Mouse (Mus musculus) embryo, embryonic 9.5 days (tissue): Measurements from ENCODE around the gene Epb41.

ENCODE experiments used
- DNase-seq: peaks from one replicate; pipeline ENCODE4 v3.0.0-alpha.2; 2017; ENCODE audit errors: extremely low spot score

Gene Epb41

DNA sequence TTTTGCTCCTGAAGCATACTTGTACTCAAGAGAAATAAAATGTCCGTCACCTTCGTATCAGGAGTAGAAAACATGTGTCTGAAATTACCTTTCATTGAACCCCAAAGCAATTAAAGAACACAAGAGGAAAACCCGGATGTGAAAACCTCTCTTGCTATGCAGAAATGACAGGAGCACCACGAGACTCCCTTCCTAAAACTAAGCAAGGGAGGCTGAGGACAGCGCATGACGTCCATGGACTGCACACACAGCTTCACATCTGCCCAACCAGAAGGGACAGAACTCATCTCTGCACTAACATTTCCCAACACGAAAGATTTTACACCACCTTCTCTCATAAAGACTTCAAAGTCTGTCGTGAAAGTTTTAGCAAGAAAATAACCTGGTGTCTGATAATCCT, 64.7 kb downstream of the Epb41 start:
- no peak for DNase-seq

- DNase-seq: no peak
Measured at GRCm38 (mm10) chr4:132008191-132008590, 66.9 kb downstream of the Epb41 start.

- no peak for DNase-seq
Measured at GRCm38 (mm10) chr4:132007123-132007522, 68.0 kb downstream of the Epb41 start.

DNA sequence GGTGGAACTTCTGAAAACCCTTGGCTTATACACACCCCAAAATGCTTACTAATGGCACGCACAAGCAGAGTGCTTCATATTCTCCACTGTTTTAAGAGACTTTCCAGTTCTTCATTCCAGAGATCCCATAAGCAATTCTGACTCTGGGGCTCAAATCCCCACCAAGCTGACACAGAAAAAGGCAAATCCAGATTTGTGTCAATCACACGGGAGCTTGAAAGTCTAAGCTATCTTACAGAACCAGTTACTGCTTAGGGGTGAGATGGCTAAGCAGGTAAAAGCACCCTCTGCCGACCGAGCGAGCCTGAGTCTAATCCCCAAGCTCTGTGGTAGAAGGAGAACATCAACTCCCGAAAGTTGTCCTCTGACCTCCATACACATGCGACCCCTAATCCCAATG, 76.5 kb downstream of the Epb41 start:
- DNase-seq: no peak

- DNase-seq: no peak
Measured at GRCm38 (mm10) chr4:131997476-131997875, 77.6 kb downstream of the Epb41 start.

DNA sequence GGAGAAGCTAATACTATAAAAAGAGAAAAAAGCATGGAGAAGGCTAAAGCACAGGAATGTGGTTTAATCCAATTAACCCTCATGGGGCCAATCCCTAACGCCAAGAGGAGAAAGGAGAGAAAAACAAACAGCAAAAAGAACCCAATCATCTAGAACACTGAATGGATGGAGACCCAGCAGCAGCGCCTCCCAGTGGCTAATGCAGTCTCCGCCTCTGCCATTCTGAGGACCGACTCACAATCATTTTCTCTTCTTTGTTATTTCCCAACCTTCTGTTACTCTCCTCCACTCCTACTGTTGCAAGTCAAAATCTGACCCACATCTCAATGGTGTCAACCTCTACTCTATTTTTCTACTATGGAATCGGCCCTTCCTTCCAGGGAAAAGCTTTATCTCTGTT, 78.1 kb downstream of the Epb41 start:
- DNase-seq: no peak

- no peak for DNase-seq
Measured at GRCm38 (mm10) chr4:131993792-131994191, 81.3 kb downstream of the Epb41 start.

GRCm38 (mm10) chr4:131982881-131983538, 92.1 kb downstream of the Epb41 start:
- no peak for DNase-seq

DNA sequence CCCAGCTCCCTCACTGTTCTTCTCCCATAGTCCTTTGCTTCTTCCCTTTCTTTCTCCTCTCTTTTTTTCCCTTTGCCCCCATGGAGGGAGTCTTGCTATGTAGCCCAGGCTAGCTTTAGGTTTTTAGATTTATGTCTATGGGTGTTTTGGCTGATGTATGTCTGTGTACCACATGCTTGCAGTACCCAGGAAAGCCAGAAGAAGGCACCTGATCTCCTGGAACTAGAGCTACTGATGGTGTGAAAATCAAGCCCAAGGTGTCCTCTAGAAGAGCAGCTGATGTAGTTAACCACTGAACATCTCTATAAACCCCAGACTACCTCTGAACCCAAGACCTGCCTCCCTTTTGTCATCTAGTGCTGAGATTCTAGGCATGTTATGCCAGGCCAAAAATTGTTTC, 93.4 kb downstream of the Epb41 start:
- DNase-seq: no peak

- peak; percentile 73 for DNase-seq
Measured at GRCm38 (mm10) chr4:131977201-131977600, 97.9 kb downstream of the Epb41 start.

DNA sequence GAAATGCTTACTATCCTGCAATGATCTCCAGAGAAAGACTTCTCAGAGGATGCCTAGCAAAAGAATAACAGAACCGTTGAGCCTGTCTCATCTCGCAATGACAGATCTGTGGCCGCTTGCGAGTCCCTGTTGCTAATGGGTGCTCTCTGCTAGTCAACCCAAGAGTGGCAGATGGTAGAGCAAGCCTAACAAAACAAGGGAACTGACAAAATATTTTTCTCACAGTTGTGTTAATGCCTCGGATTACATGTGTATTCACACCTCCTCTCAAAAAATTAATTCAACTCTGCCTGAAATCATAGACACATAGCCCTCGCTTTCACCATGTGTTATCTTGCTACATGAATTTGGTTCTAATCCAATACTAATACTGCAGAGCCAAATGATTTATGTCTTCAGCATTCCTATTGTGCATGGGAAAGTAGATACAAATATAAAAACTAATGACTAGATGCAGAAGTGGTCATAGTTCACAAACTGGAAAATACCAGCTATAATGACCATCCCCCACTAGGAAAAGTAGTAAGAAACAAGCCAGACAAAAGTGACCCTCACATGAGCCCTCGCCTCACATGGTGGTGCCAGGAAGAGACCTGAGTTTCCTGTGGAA, 104.8 kb downstream of the Epb41 start:
- no peak for DNase-seq

DNA sequence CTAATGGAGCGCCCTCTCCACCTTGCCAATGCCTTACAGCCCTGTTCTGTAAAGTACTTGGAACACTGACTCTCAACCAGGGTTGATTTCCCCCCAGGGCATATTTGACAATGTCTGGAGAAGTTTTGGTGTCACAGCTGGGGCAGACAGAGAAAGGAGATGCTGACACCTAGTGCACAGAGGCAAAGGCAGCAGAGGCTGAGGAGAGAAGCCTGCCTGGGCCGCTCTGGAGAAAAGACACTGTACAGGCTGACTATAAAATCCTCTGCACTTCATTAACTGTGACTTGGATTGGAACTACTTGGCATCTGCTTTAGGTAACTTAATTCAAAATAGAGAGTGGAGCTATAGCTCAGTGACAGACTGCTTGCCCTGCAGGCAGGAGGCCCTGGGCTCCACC, 106.2 kb downstream of the Epb41 start:
- no peak for DNase-seq

DNA sequence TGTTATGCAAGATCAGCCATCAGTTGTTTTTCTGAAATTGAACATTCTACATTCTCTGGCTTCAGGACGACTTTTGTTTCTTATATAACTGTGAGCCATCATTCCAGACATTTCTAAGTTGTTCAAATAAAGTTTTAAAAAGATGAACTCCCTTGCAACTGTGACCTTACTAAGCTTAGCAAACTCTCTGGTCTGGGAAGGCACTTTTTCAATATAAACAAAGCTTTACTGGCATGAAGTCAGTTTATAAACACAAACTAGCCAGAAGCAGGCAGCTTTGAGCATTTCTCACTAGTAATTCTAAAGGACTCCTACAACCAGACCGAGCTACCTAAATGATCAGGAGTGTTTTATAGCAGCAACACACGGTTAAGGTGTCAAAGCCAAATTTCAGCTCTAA, 118.0 kb downstream of the Epb41 start:
- DNase-seq: no peak

GRCm38 (mm10) chr4:131950657-131951056, 124.5 kb downstream of the Epb41 start:
- no peak for DNase-seq

GRCm38 (mm10) chr4:131949903-131950302, 125.2 kb downstream of the Epb41 start:
- no peak for DNase-seq

DNA sequence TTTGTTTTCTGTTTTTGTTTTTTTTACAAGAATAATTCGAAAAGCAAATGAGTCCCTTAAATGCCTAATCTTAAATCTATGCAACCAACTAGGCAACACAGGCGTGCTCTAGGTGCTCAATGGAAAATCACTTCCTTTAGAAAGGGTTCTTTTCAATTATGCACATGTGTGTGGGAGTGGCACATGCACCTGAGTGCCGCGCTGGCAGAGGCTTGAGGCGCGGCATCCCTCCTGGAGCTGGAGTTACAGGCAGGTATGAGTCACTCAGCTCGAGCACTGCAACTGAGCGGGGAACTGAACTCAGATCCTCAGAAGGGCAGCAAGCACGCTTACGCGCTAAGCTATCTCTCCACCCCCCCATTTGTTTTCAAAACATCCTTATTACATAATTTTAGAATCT, 127.3 kb downstream of the Epb41 start:
- DNase-seq: no peak

GRCm38 (mm10) chr4:131940846-131941245, 134.3 kb downstream of the Epb41 start:
- DNase-seq: no peak

- DNase-seq: no peak
Measured at GRCm38 (mm10) chr4:131939459-131939858, 135.7 kb downstream of the Epb41 start.

GRCm38 (mm10) chr4:131929146-131929545, 146.0 kb downstream of the Epb41 start:
- DNase-seq: no peak

DNA sequence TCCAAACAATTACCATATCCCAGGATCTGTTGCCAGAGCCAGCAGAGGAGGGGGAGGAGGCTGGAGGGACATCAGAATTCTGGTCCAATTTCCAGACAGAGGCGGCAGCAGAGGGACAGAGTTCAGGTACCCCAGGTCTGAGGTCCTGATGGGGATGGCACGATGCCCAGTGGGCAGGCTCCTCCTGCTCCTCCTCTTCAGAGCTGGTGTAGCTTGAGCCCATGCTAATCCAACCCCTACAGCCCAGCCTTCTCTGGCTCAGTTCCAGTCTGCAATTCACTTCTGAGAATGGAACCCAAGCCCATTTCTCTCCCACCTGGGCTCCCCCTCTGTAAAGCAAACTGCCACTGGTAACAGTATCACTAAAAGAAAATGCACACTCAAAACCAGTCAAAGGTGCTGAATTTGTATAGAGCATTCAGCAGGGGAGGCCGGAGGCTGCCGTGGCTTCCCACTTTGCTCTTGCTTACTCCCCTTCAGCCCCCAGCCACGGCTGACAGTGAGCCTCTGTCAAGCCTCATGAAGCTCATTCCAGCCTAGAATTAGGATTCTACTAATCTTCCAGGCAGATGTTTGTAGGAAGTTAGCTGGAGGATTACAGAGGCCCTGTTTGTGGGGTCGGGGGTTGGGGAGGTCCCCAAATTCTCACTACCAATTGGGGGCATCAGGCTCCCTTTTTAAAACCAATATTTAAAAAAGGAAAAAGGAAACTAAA, 150.9 kb downstream of the Epb41 start:
- DNase-seq: no peak

DNA sequence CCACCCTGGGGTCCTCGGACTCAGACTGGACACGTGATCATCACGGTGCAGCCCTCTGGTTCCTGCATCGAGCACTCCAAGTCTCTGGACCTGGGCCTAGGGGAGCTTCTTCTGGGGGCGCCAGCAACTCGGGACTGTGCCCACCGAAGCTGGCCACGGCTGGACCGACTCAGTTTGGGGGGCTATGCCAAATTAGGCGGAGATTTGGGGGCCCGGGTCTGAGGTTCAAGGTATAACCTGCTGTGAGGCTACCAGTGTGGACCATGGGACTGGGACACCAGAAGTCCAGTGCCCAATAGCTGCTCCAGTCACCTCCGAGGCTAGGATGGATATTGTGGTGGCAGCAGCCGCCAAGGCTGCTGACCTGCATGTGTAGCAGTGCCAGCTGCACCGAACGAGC, 152.7 kb downstream of the Epb41 start:
- DNase-seq: no peak

GRCm38 (mm10) chr4:131921461-131922346, 153.4 kb downstream of the Epb41 start, which contains the start of gene Tmem200b:
Gene Tmem200b, plus strand, starts transcription at chr4:131921771.
- DNase-seq: no peak
